Mouse (Mus musculus) lung, postnatal 25 days (tissue): ENCODE results near the gene Kdm3a.

Source experiments
- DNase-seq: peaks from one replicate; pipeline ENCODE4 v3.0.0; 2022; ENCODE audit warnings: low spot score

Gene Kdm3a

DNA sequence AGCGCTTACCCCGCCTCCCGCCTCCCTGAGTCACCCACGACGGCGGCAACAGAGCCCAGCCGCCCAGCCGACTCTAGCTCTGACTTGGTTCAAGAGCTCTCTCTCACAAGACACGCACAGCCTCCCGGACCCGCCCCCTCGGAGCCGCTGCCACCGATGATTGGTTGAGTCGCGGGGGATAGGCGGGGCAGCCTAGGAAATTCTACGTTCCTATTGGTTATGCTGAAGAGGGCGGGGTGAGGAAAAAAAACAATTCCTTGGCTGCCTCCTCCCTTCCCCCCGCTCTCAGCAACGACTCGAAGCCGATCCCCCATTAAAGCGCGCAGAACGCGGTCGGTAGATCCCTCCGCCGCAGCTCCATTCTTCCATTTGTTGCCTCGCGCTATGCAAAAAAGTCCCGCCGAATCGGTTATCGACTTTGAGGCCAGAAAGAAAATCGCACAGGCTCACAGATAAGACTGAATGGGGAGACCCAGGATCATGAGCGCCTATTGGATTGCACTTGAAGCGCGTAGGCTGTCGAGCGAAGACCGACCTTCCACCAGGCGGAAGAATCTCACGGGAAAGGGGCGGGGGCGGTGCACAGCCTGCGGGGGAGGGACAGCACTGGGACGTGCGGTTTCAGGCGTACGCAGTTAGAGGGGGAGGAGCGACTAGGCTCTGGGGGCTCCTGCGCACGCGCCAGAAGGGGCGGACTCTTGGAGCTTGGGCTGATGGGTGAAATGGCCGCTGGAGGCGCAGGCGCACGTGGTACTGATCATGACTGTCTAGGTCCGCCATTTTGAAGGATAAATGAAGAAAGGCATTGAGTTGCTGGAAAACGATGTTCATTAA, at the start of gene Kdm3a:
TSS of gene Kdm3a (minus strand) at position 162 of the 834 bp plus-strand sequence.
- peak; percentile 98 for DNase-seq

DNA sequence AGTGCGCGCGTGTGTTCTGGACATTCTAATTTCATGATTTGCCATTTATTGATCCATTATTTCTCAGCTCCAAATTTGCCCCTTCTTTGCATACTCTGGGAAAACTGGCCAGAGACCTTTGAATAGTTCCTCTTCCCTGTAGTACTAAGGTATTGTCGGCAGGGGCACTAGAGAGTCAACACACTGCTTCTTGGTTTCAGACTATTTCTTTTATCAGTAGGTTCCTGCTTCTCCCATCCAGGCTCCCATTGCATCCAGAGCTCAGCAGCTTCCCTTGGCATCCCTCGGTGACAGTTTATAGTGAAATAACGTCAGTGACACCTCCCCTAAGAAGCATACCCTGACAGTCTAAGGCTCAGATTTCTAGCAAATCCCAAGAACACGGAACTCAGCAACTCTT, 46.1 kb upstream of the Kdm3a start:
- DNase-seq = no peak

DNA sequence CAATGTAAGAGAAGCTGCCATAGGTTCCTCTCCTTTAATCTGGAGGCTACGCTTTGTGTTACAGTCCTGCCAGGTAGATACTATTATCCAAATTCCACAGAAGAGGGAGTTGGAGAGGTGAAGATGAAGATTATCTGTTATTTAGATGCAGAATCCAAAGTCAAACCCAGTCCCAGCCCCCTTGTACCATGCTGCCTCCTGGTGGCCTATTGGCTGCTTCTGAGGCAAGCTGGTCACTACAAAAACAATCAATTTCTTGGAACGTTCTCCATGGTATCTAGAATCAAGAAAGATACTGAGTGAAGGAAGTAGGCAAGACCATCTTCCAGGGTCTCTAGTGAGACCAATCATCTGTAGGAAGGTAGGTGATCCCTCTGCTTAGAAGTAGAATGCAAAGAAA, 40.4 kb upstream of the Kdm3a start:
- peak; percentile 10 for DNase-seq

DNA sequence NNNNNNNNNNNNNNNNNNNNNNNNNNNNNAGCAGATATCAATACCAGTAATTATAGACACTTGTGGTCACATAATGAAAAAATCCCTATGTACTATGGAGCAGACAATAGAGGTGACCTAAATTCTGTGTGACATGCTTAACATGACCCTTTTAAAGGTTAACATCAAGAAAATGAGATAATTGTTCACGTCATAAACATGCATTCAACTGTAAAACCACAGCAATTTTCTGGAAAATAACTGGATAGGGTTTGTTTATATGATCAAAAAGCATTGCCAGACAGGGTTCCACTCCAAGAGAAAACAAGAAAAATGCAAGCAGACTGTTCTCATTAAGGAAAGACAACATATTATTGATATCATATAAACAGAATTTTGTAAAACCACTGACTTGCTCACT, 31.7 kb upstream of the Kdm3a start:
- no peak for DNase-seq

DNA sequence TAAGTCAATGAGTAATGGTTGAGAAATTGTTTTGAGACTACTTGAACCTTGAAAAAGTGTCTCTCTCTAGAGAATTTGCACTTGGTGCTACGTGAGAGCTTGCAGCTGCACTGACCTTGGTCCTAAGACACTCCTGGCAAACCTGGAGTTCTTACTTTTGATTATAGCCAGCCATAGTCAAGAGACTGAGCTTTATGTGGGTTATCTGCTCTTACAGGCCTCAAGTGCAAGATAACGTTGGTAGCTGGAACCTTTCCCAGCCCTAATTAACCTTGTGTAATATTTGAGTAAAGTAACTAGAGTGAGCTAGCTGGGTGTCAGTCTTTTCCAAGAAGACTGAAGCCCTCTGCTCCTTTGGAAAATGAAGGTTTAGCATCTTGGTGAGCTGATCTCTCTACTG, 25.5 kb upstream of the Kdm3a start:
- peak; percentile 71 for DNase-seq

DNA sequence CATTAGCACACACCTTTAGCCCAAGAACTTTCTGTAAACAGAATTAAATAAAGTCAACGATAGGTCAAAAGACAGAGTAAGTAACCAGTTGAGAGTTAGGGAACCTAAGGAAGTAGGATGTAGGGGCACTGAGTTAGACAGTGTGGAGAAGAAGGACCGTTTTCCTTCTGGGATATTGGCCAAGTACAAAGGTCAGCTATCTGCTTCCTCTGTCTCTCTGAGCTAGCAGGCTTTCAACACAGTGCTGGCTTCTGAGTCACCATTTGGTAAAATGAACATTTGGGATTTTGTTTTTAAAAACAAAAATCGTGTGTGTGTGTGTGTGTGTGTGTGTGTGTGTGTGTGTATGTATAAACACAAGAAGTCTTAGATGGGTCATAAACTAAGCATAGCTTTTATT, 23.0 kb upstream of the Kdm3a start:
- no peak for DNase-seq

DNA sequence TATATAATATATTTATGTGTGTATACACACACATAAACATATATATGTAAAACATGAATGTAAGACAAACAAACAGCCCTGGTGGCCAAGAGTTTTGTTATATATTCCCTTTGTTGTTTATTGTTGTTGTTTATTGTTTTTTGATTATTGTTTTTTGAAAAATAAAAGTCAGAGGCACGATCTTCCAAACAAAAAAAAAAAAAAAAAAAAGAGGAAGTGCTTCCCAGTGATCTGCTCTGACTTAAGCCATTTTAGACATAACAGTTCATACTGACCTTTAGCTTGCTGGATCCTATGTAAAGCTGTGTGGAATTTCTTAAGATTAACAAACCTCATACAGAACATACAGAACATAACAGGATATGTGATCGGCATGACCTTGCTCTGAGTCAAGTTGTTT, 19.1 kb upstream of the Kdm3a start:
- DNase-seq = no peak

DNA sequence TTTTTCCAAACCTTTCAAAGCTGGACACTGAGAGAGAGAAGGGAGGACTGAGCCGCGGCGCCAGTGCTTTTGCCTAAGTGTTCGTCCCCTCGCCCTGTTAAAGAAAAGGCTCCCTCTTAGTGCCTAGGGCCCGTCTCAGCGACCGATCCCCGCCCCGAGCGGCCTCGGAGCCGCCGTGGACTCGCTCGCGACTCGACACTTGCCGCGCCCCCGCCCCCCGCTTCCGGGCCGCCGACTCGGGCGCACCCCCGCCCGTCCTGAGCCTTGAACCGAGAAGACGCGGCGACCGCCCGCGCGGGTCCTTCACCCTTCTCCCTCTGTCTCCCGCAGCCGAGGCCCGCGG, 333 bp downstream of the Kdm3a start:
- no peak for DNase-seq

DNA sequence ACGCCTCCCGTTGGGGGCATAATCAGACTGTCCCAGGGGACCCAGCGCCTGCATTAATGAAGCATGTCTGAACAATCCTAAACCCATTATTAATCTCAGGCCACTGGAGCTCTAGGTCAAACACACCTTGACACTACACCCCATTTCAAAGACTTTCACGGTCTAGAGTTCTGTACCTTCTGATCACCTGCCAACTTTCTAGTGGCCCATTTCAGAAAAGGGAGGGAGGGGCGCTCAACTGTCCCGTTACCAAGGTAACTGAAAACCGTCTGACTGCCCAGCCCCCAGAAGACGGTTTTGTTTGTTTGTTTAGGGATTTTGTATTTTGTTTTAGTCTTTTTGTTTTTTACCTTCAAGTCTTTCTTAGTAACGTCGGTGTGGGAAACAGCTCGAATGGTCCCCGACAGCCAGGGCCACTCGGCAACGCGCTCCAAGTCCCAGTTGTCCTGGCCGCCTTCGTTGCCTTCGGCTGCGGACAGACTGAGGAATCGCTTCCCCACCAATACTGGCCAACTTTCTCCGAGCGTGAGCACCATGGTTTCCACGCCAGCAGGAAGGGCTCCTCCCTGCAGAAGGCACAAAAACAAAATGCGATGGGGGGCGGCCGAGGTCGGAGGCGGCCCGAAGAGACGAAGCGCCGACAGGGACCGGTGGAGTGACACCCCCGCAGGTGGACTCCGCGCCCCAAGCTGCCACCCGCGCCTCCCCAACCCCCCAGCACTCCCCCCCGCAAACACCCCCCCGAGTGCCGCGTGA, 906 bp downstream of the Kdm3a start:
- DNase-seq = peak; percentile 57

DNA sequence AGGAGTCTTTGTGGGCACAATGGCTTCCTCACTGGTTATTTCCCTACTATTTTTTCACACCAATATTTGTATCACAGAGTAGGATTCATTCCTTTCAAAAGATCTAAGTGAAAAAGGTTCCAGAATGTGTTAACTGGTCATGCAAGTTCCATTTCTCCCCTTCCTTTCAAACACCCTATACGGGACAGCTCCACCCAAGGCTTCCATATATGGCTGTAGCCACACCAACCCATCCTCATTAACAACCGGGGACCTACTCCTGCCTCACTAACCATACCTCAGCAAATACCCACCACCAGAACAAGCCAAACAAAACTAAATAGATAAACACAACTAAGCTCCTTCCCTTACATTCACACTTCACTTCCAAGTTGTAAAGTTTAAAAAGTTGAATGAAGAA, 1.6 kb downstream of the Kdm3a start:
- DNase-seq = no peak

DNA sequence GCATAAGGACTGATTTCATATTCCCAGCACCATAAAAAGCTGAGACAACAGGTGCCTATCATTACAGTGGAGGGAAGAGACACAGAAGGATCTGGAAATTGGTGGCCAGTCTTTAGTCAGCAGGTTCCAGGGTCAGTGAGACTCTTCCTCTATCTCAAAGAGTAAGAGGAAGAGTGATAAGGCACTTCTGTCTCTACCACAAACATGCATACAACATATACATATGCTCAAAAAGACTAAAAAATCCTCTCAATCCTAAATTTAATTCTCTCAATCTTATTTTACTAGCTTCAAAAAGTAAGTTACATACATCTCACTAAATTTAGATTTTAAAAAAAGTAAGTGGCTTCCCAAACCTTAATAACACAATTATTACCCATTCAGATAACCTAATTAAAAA, 5.5 kb downstream of the Kdm3a start:
- no peak for DNase-seq

DNA sequence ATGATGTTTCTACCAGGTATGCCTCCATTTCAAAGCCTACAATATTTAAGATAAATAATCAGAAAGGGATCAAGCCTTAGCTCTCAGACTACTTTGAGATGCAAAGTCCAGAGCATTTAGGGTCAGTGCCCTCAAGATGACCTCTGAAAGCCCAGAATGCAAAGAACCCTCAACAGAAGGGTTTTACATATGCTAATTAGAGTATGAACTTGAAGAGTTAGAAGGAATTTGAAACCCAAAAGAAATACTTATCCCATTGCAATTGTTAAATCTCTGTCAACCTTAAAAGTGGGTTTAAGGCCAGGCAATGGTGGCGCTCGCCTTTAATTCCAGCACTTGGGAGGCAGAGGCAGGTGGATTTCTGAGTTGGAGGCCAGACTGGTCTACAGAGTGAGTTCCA, 6.8 kb downstream of the Kdm3a start:
- no peak for DNase-seq

DNA sequence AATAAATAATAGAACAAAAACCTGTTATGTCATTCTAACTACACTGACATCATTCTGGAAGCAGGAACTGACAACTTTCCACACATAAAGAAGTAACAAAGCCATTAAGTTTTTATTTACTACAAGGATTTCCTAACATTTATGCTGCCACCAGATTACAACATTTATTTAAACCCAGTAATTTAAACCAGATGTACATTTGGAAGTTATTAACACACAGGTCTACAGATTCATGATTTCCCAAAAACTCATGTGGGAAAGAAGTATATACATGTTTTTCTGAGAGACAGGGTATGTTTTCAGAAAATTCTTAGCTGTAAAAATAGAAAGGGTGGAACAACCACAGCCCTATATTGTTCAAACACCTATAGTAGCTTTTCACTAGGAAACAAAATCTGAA, 8.1 kb downstream of the Kdm3a start:
- no peak for DNase-seq

DNA sequence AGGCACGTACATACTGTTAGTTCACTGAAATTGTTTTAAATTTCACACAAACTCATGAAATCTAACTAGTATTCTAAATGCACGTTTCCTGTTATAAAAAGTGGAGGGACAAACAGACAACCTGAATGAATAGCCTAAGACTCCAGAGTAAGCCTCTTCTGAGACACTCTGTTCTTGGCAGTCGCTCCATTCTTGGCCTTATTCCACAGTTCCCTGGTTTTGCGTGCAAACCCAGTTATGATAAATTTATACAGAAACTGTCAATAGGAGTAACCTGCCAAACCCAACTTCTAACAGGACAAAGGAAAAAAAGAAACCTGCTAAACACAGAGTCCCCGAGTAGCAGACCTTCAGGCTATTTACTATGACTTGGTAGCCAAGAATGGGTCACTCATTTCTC, 10.8 kb downstream of the Kdm3a start:
- DNase-seq = peak; percentile 47

DNA sequence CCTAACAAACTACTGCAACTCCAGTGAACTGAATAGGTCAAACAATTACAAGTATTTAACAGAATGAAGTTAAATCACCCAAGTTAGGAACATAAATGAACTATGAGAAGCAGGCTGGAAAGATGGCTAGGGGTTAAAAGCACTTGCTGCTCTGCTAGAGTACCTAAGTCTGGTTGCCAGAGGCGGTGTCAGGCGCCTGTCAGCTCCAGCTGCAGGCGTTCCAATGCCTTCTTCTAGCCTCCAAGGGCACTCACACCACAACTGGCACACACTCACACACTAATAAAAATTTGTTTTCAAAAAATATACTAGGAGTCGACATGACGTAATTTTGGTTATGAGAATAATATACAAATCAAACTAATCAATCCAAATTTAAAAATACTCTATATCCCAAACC, 11.2 kb downstream of the Kdm3a start:
- DNase-seq = no peak

DNA sequence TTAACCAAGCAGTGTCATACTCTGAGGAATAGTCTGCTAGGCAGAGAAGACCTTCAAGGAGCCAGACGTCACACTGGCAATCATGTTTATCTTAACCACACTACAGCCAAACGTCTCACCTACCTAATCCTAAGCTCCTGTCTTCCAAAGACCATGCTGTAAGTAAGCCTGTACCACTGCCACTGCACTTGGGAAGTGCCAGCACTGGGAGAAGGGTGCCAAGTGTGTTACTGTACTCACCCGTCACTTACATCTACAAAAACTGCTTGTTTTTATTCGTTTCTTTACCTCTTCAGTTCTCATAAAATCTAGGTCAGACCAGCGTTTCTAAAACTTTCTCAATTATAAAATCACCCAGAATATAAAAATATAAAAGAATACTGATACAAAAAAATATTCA, 15.8 kb downstream of the Kdm3a start:
- DNase-seq = no peak

DNA sequence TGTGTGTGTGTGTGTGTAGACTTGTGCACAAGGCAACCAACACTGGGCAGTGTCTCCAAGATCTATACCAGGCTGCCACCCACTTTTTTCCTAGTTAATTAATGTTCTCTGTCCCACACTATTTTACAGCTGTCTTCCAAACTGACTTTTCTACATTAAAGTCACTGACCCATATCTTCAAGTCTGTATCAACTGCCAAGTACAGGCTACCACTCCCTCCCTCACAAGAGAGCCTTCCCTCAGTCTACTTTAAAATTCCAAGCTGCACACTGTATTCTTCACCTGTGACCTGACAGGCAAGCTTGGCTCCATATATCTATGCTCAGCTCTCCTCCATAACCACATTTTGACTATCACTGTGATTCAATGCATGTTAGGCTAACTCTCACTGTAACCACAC, 19.6 kb downstream of the Kdm3a start:
- no peak for DNase-seq

DNA sequence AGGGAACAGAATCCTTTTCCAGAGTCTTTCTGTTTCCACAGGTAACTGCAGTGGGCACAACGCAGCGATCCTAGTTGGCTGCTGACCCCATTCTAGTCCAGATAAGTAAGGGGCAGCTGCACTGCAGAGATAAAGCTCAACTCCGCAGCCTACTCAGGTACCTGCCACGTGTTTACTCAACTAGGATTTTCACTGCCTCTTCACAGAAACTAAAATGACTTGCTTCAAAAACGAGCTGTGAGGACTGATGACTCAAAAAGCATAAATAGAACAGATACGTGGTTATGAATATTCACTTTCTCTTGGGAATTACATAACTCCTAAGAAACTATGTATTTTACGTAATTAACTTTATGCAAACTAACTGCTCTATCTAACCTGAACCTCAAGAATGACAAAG, 22.8 kb downstream of the Kdm3a start:
- no peak for DNase-seq

DNA sequence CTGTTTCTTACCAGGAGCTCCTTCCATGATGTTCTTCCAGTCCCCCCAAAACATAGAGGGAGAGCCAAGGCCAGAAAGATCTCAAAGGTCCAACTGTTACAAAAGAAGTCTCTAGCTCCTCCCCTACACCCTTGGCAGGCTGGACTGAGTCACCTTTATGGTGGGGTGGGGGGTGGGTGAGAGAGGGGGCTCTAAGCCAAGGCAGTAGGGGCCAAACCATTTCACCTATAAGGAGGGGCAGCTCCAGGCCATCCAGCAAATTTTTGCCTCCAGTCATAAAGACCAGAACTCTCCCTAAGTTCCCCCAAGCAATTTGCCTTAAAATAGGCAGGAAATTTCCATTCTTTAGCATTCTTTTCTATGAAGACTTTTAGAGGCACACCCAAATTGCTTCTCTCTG, 23.8 kb downstream of the Kdm3a start:
- no peak for DNase-seq

DNA sequence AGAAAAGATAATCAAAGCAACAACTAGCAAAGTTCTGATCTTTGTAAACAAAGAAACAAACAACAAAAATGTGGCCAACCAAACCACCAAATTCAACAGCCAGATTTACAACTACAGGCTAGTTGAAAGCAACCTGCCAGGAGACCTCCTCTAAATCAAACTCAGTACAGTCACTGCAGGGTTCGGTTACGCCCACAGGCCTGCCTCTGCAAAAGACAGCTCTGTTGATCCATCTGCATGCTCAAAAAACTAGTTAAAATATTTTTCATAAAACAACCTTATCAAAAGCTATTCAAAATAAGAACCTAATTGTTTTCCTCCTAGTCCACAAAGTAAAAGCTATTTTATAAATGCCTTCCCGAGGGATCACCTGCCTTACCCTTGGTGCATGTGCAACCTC, 25.0 kb downstream of the Kdm3a start:
- DNase-seq = no peak

DNA sequence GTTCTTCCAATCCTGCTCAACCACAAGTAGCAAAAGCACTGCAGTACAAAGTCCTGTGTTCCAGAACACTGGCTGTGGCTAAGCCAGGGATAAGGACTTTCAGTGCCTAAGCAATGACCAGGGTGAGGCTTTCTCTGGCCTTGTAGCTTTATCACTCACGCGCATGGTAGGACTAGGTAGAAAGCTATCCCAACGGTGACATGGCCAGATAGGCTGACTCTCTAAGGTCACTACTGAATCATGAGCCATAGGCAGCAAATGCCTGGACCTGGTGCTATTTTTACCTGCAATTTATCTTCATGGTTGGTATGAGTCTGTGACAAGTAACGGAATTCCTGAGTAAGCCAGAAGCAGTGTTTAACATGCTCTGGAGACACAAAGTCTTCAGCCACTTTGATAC, 42.6 kb downstream of the Kdm3a start:
- no peak for DNase-seq

DNA sequence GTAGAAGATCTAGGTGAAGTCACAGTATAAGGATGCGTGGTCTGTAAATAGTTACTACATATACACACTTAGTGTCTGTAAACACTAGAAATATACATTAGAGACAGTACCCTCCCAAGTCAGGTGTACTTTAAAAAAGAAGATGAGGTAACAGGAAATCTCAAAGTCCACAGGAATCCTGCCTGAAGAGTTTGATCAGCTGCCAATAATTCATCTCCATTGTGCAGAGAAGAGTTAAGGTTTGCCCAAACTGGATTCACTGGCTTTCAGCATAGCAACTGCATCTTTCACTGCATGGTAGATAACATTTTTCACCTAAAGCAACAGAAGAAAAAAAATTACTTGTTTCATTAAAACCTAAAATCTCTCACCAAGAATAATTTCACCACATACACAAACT, 43.4 kb downstream of the Kdm3a start:
- no peak for DNase-seq

DNA sequence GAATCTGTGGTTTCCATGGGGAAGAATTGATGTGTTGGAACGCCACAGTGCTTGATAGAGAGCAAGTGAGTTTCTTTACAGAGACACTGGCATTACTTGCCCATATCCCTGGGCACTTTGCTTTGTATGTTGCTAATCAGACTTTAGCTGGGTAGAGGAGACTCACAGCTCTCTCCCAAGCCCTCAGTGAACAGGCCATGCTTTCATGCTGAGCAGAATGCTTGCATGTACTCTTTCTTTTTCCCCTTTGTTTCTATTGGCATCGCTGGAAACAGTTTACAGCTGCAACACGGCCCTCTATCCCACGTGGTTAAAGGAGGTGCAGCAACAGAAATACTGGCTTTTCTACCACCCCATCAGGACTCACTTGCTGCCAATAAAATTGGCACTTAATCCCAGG, 49.6 kb downstream of the Kdm3a start:
- no peak for DNase-seq

DNA sequence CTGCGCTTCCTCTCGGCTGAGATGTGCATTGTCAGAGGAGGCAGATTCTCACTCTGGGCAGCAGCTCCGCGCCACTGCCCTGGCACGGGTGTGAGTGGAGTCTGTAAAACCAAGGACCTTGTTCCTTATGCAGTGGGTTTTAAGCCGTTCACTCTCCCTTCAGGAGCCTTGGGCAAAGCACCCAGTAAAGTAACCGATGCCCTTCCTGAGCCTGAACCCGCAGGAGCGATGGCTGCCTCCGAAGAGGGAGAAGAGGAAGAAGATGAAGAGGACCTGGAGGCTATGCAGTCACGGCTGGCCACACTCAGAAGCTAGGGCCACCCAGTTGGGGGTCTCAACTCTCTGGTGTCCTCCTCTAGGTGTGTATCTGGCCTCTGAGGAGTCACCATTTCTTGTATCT, 53.3 kb downstream of the Kdm3a start:
- no peak for DNase-seq
